Mouse (Mus musculus): ENCODE measurements around the gene Epha8.
A peak's percentile ranks its signal among the peaks of the same experiment; 100 is the strongest.

The Epha8 gene

GRCm38 (mm10) chr4:136907809-136908208, 48.8 kb downstream of the Epha8 start:
- no peak for DNase-seq (ENCODE audit: low read depth in 2 of 2, low spot score in 2 of 2)

DNA sequence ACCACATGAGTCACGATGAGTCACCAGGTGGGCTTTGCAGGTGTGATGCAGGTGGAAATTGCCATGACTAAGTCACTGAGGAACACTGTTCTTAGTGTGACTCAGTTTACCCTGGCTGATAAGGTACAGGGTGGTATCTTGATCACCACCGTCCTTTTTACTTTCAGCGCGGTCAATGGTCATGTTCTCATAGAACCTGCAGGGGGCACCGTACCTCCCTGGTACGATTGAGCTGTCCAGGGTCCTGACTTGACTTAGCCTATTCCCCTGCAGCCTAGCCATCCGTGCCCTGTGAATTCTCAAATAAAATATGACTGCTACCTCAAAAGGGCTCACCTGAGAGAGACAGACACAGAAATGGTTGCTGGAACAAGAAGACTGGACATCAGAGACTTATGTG, 49.6 kb downstream of the Epha8 start:
- DNase-seq (ENCODE audit: low read depth in 2 of 2, low spot score in 2 of 2): peak in 1 of 2 experiments; percentile 11

DNA sequence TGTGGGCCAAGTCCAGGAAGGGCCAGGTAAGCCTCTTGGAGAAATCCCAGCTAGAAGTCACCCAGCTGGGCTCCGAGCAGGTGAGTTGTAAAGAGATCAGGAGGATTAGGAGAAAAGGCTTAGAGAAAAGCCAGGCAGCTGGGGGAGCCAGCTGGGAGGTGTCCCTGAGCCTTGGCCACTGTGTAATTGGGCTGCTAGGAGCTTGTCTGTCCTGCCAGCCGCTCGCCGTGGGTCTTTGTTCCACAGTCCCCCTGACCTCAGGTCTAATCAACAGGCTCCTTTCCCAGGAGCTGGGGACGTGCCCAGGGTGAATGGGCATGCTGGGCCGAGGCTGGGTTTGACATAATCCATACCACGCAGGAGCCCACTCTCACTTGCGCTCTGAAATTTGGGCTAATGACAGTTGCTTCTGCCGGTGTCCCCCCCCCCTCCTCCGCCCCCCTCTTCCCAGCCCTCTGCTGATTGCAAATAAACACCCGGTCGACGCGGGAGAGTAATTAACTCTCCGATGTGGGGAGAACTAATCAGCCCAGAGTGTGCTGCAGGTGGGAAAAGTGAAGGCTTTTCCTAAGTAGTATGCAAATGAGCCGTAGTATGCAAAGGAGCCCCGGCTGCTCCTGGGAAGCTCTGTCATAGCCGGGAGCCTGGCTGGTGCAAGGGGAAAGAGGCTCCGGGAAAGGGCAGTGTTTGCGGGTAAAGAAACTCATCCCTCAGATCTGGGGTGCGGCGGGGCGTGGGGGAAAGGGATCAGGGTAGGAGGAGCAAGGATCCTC, 51.7 kb downstream of the Epha8 start:
- no peak for DNase-seq (ENCODE audit: low read depth in 2 of 2, low spot score in 2 of 2)

GRCm38 (mm10) chr4:136899154-136899553, 57.5 kb downstream of the Epha8 start:
- no peak for DNase-seq (ENCODE audit: low read depth in 2 of 2, low spot score in 2 of 2)

GRCm38 (mm10) chr4:136898637-136899036, 58.0 kb downstream of the Epha8 start, which contains the start of gene C1qa:
TSS of gene C1qa (minus strand) at chr4:136898803.
- no peak for DNase-seq (ENCODE audit: low read depth in 2 of 2, low spot score in 2 of 2)

DNA sequence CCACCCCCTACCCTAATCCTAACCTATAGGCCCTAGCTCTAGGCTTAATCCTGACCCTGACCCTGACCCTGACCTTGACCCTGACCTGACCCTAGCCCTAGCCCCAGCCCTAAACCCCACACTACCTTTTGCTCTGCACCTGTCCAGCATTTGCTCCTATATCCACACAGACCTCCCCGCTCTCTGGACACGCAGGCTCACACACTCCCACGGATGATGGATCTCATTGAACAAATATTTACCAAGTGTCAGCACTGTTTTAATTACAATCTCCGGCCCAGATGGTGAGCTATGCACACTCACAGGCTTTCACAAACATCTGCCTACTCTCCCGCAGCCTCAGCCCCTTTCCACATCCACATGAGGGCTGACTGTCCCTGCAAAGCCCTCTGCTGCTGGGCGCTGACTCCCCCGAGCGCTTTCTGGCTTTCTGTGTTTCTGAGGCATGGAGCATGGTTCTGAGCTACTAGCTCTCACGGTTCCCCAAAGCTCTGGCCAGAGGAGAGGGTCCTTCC, 58.5 kb downstream of the Epha8 start:
- no peak for DNase-seq (ENCODE audit: low read depth in 2 of 2, low spot score in 2 of 2)

- no peak for DNase-seq (ENCODE audit: low read depth in 2 of 2, low spot score in 2 of 2)
These were observed 60.2 kb downstream of the Epha8 start for GRCm38 (mm10) chr4:136896461-136896860.

- no peak for DNase-seq (ENCODE audit: low read depth in 2 of 2, low spot score in 2 of 2)
These were observed 60.8 kb downstream of the Epha8 start for GRCm38 (mm10) chr4:136895861-136896260.

DNA sequence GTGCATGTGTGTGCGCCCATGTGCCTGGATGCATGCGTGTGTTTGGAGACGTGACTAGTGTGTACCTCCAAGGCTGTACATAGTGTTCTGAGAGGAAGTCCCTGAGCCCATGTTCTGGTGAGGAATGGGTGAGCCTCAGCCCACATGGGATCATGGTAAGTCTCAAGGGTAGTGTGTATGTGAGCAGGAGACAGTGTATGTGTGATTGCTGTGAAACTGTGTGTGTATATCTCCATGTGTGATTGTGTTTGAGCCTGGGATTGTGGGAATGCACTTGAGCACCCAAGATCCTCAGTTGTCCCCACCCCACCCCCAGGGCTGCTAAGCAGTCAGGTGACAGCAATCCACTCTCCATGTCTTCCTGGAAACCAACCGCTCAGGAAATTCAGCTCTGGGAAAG, 61.8 kb downstream of the Epha8 start:
- no peak for DNase-seq (ENCODE audit: low read depth in 2 of 2, low spot score in 2 of 2)

DNA sequence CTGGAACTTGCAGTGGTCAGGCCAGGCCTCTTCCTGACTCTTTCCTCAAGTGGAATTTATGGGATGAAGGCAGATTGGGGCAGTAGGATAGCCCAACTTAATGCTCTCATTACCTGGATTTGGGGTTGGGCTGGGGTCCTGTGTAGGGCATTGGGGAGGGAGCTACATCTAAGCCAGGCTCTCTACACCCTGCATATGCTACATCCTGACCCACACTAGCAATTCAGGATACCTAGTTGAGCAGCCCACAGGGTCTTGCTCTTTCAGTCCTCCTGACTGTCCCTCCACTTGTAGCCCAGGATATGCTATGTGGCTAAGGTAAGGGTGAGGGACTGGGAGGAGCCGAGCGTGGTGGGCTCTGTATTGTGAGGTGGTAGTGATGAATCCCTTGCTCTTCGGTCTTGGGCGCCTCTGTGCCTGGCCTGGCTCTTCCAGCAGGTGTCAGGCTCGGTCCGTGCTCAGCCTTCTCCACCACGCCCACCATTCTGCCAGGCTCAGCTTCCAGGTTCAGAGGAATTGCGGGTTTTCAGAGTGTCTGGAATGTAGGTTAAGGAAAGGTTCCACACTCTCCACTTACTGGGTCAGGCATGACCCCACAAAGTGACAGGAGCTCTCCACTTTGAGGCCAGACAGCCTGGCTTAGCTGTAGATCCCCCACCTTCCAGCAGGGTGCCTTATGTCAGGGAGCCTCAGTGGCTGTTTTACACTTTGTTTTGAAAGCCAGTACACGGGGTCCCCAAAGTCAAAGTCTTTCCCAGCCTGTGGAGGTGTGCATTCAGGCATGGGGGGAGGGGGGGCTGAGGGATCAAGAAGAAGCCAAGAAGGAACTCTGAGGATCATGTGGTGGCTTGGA, 62.7 kb downstream of the Epha8 start:
- DNase-seq (ENCODE audit: low read depth in 2 of 2, low spot score in 2 of 2): no peak

DNA sequence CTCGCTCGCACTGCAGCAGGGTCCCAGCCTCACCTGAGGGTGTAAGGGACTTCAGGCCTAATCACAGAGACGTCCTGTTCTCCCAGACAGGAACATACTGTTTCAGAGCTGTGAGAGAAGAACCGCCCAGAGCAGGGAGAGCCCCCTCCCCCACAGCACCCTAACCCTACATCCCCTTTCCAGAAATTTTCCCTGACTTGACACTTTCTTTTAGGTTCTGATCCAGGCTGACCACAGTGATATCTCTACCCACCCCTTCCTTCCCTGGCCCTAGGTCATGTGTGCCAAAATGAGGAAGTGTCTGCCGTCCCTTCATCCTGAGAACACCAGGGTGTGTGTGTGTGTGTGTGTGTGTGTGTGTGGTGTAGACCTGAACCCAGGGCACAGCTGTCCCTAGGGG, 63.8 kb downstream of the Epha8 start, which contains the start of gene C1qc:
TSS of gene C1qc (minus strand) at position 255 of the 400 bp plus-strand sequence.
- DNase-seq (ENCODE audit: low read depth in 2 of 2, low spot score in 2 of 2): no peak

GRCm38 (mm10) chr4:136892371-136892770, 64.2 kb downstream of the Epha8 start:
- DNase-seq (ENCODE audit: low read depth in 2 of 2, low spot score in 2 of 2): no peak

- DNase-seq (ENCODE audit: low read depth in 2 of 2, low spot score in 2 of 2): no peak
These were observed 65.5 kb downstream of the Epha8 start for GRCm38 (mm10) chr4:136891115-136891514.

DNA sequence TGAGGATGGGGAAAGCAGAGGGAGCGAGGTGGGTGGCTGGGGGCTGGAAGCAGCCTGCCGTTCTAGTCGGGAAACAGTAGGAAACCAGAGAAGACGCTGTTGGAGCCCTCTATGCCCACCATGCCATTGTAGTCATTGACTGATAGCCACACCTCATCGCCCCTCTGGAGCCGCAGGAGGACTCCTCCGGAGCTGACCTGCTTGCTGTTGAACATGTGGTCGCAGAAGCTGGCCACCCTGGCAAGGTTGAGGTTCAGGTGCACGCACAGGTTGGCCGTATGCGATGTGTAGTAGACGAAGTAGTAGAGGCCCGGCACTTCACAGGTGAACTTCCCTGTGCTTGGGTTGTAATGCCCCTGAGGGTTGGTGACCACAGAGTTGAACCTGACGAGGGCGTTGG, 66.6 kb downstream of the Epha8 start:
- DNase-seq (ENCODE audit: low read depth in 2 of 2, low spot score in 2 of 2): no peak

DNA sequence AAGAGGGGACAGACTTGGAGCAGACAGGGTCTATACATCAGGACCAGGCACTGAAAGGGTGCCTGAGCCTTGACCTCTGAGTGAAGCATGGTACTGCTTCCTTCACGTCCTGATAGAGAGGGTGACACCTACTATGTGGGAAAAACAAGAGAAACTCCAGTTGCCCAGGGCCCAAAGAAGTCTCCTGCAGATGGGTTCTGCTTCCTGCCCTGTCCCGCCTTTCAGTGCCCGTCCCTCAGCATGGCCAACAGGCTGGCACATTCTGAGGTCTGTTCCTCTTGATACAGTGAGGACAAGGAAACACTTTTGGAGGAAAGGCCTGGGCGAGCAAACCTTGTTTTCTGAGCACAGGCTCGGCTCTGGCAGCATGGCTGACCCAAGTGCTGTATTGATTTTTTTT, 68.9 kb downstream of the Epha8 start:
- DNase-seq (ENCODE audit: low read depth in 2 of 2, low spot score in 2 of 2): no peak

DNA sequence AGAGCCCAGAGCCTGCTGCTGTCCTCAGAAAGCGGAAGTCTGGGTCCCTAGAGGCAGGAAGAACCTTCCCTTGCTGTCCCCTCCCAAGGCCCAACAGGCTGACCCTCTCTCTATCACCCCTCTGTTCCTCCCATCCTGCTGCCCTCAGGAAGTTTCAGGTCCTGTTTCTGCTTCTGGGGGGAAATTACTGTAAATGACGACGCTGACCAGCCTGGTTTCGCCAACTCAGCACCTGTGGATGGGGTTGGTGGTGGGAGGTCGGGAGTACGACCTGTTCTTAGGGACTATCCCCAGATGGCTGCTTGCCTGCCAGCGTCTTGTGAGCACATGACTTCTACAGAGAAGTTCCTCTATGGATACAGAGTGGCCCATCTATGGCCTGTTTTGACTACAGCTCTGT, 70.5 kb downstream of the Epha8 start, which contains the start of gene C1qb:
TSS of gene C1qb (minus strand) at position 87 of the 400 bp plus-strand sequence.
- DNase-seq (ENCODE audit: low read depth in 2 of 2, low spot score in 2 of 2): no peak
